Mouse (Mus musculus): ENCODE measurements at regions not wholly inside any gene's neighbourhood (a gene's known extent, or its start where the extent isn't known, plus 50 kb on each side); places are given as distances from the start of the nearest gene placed in this dataset.
"Not testable (repeated sequence)": the region's sequence is repeated elsewhere in the genome, so short reads cannot be mapped to it uniquely, and the experiment has no call there.

DNA sequence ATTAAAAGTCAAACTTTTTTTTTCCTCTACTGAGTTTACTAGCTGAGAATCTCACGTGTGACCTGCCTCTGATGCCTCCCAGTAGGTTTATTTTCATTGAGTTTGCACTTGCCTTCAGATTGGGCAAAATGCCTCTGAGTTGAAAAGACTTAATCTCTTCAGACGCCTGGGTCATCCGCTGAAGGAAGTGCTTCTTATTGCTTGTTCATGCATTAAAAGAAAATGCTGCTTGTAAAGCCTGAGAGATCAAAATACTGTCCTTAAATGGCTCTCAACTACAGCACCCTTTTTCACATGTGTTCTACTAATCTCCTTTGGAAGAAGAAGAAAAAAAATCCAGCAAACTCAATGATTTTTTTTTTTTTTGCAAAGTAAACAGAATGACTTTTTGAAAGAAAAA, 351.5 kb downstream of the Kcnh5 start:
- no peak for DNase-seq (ENCODE audit: low read depth, low spot score)

- DNase-seq (ENCODE audit: low read depth, low spot score): peak; percentile 86
Measured at GRCm38 (mm10) chr12:74824735-74825494, 352.2 kb downstream of the Kcnh5 start.

DNA sequence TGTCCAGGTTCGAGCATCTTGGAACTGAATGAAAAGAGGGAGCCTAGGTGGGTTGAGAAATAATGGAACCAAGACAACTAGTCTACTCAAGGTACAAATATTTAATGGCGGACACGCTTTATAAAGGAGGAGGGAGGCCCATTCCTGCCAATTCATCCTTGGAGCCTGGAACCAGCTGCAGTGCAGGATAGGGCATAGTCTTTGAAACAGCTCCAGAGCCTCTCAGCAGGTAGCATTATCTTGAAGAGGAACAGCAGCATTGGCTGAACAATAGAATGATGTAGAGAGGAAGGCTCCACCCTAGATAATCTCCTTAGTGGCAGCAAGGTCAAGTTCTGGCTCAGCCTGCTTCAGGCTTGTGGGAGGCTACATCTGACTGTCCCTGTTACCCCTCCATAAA, 361.0 kb downstream of the Kcnh5 start:
- not testable (repeated sequence) for DNase-seq (ENCODE audit: low read depth, low spot score)

GRCm38 (mm10) chr12:74808571-74808970, 368.6 kb downstream of the Kcnh5 start:
- DNase-seq (ENCODE audit: low read depth, low spot score): not testable (repeated sequence)

DNA sequence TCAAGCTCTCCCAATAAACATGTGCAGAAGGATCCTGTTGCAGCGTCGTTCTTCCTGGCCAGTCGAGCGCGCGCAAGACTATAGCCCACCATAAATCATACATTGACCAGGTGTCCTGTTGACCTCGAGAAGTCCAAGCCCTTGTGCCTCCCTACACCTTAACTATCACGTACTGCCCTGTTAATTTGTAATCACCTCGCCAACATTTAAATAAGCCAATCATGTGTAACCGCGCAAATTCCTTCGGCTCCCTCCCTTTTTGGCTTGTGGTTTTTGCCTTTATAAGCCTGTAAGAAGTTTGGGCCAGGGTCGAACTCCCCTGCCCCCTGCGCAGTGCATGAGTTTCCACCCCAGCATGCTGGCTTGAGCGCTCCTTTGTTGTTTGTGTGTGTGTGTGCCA, 369.2 kb downstream of the Kcnh5 start:
- DNase-seq (ENCODE audit: low read depth, low spot score): not testable (repeated sequence)

DNA sequence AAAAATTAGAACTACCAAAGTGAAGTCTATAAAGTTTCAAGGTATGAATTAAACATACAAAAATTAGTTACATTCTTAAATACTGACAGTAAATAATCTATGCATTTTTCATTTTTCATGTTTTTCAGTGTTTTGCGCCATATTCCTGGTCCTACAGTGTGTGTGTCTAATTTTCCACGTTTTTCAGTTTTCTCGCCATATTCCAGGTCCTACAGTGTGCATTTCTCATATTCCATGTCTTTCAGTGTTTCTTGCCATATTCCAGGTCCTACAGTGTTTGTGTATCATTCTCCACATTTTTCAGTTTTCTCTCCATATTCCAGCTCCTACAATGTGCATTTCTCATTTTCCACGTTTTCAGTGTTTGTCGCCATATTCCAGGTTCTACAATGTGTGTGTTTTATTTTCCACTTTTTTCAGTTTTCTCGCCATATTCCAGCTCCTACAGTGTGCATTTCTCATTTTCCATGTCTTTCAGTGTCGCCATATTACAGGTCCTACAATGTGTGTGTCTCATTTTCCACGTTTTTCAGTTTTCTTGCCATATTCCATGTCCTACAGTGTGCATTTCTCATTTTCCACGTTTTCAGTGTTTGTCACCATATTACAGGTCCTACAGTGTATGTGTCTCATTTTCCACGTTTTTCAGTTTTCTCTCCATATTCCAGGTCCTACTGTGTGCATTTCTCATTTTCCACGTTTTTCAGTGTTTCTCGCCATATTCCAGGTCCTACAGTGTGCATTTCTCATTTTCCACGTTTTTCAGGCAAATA, 373.2 kb downstream of the Kcnh5 start:
- DNase-seq (ENCODE audit: low read depth, low spot score): peak; percentile 31

DNA sequence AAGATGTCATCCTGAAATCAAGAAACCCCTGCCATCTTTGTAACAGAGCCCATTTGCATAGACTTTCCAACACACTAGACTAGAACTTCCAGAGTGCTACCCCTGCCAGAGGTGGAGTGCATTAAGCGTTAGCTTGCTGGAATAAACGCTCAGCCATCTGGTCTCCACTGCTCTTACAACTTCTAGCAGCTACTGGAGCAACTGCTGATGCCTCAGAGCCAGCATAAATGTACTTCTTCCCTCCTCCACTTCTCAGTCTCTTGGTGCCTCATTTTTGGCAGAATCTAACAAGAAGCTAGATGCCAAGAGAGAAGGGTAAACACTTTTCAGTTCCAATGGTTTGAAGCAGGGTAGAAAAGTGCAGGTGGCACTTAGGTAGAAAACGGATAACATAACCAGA, 385.1 kb downstream of the Kcnh5 start:
- peak; percentile 76 for DNase-seq (ENCODE audit: low read depth, low spot score)

- no peak for DNase-seq (ENCODE audit: low read depth, low spot score)
Measured at GRCm38 (mm10) chr12:74762284-74762683, 414.8 kb downstream of the Kcnh5 start.

DNA sequence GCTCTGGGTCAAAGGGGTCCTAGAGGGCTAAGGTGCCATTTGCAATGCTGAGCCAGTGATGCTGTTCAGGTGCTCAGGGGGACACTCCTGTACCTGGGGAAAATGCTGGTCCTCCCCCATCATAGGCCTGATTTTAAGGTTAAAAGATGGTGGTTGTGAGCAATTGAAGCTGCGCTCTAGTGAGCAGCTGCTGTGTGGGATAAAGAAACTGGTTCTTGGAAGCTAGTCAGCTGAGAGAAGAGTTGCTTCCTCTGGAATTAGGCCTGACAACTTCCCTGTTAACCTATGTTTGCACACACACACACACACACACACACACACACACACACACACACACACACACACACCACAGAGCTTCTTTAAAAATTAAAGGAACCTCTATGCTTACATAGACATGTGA, 428.9 kb upstream of the Gm11042 start:
- peak; percentile 69 for DNase-seq (ENCODE audit: low read depth, low spot score)

DNA sequence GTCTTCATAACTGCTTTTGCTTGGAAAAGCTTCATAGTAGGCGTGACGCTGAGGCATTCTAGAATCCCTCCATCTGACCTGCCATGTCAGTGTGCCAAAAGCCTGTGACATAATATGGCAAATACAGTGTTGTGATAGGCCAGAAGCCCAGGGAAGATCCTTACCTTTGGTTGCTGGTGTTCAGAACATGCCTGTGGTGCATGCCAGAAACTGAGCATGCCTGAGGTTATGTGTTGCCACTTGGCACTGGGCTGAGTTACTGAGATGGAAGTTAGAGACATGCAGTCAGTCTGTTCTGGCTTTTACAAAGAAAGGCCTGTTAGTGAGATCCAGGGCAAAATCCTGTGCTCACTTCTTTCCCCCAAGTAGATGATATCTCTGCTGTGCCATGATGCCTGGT, 412.7 kb upstream of the Gm11042 start:
- no peak for DNase-seq (ENCODE audit: low read depth, low spot score)

- DNase-seq (ENCODE audit: low read depth, low spot score): peak; percentile 48
Measured at GRCm38 (mm10) chr12:74679149-74679548, 363.0 kb upstream of the Gm11042 start.

DNA sequence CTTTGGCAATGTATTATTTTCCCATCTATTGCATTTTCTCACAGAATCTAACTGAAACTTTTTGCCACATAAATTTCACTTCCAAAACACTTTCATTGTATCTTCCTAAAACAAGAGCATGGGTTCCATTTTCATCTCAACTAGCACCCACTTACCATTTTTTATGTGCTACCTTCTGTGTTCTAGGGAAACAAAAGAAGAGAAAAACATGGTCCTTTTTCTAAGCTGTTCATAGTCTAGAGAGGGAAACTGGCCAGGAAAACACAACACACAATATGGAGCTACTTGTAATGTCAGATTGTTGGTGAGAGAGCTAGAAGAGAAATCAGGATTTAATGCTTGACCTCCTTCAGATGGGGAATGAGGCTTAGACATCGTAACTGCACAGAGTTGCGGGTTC, 361.6 kb upstream of the Gm11042 start:
- DNase-seq (ENCODE audit: low read depth, low spot score): peak; percentile 41

DNA sequence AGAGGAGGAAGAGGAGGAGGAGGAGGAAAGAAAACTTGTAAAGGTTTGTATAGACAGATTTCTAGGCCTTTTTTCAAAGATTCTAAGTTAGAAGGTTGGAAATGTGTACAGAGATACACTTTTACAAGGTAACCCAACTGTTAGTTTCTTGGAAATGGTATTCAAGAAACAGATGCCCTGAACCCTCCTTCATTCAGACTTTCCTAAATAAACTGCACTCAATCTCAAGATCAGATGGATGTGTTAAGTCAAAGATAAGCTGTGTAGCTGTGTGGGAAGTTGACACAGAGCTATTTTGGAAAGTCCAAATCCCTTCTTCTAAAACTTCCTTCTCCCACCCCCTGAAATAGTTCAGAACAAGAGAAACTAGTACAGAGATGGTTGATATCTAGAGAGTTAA, 342.2 kb upstream of the Gm11042 start:
- DNase-seq (ENCODE audit: low read depth, low spot score): peak; percentile 57

DNA sequence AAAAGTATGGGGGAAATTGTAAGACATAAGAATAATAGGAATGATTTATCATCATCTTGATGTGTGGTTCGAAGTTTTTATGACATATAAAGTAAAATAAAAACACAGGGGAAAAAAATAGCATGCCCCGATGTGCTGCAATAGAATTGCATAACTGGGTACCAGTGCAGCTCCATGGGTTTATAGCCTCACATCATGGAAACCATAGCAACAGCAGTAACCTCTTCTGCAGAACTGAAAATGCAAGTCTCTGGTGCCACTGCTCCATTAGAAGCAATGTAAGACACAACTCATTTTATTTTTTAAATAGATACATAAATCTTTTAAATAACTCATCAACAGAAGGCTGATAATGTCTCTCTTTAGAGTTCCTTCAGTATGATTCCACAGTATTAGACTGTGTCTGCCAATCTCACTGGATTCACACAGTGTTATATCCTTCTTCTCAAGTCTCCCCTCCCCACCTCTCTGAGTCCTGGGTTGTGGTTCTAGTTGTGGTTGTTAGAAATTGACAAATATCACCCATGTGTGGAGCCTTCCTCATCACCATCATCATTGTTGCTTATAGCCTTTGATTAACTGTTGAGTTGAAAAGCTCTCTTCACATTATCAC, 340.9 kb upstream of the Gm11042 start:
- DNase-seq (ENCODE audit: low read depth, low spot score): peak; percentile 63

DNA sequence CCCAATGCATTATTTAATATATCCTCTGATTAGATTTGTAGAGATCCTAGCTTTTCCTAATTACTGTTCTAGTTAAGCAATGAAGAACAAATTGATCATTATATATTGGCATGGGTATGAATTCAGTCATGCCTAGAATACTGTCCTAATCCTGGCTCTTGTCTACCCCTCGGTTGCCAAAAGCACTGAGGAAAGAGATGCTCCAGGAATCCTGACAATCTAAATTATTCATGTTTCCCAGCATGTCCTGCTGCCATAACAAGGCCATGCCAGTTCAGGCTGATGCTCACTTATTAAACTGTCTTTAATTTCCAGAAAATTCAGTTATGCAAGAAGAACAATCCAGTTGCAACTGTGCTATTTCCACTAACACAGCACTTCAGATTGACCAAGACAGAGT, 335.1 kb upstream of the Gm11042 start:
- DNase-seq (ENCODE audit: low read depth, low spot score): peak; percentile 6

GRCm38 (mm10) chr12:74632827-74633226, 316.6 kb upstream of the Gm11042 start:
- DNase-seq (ENCODE audit: low read depth, low spot score): no peak

DNA sequence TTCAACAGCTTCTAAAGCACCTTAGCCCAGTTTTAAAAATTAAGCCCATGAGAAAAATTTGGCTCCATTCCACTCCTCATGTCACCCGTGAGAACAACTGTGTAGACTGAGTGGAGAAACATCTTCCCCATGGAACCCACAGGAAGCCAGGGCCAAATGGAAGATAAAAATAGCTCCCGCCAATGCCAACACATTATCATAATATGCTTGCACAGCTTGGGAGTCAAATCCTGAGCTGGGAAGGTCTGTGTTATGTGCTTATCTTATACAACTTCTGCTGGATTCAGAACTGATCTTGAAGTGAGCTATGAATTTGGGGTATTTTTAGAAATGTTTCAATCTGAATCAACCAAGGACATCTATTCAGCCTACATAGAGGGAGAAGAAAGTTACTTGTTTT, 279.0 kb upstream of the Gm11042 start:
- DNase-seq (ENCODE audit: low read depth, low spot score): peak; percentile 63

GRCm38 (mm10) chr12:74554599-74554998, 238.4 kb upstream of the Gm11042 start:
- no peak for DNase-seq (ENCODE audit: low read depth, low spot score)

- DNase-seq (ENCODE audit: low read depth, low spot score): no peak
Measured at GRCm38 (mm10) chr12:74544172-74544571, 228.0 kb upstream of the Gm11042 start.

DNA sequence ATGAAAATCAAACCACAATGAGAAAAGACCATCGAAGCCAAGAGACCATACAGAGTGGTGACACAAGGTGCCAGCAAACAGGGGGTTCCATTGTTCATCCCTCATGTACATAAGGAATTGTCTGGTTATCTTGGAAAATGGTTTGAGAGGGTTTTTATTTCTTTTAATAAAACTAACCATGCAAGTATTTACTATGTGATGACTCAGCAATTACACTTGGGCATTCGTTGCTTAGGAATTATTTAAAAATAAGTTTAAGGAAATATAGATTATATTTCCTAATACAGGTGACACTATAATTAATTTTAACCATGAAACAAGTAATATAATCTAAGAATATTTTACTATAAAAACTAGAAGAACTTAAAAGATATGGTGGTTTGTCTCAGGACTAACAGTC, 218.7 kb upstream of the Gm11042 start:
- DNase-seq (ENCODE audit: low read depth, low spot score): no peak

DNA sequence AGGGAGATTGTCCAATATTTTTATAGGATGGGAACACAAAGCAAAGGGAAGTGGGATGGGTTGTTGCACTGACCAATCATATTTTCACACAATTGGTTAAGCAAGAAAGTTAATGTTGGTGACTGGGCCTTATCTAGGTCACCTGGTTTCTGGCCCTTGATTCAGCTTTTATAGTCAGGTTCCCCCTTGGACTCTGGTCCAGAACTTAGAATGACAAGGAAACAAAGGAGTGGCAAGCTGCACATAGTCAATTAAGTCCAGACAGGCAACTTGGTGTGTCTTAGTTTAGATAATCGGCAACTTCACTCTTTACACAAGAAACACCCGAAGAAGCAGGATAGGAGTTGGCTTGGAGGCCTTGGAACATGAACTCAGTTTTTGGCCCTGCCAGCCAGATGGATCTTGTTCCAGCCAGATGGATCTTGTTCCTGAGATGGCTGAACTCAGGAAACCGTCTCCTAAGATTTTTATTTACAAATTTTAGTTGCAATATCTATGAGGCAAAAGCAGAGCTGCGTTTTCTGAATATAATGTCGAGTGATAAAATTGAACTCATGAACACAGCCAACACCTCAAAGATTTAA, 212.9 kb upstream of the Gm11042 start:
- no peak for DNase-seq (ENCODE audit: low read depth, low spot score)

DNA sequence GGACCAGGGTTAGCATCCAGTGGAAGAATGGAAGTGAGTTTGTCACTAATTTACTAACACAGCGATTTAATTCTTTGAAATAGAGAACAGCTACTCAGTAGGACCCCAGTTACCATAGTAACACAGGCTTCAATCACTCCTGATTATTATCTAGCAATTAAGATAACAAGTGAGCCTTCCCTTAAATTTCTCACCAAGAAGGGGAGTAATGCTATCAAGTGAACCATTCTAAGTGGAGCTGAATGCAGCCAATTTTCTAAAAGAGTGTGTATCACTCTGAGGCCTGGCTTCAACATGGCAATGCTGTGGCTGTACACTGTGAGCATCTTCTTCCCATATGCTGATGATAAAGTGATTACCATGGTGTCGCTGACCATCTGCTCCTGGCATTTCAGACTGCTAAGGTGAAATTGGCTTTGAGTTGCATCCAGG, 211.0 kb upstream of the Gm11042 start:
- peak; percentile 50 for DNase-seq (ENCODE audit: low read depth, low spot score)
